Mouse (Mus musculus) myocyte (in vitro differentiated cells): ENCODE measurements around the gene Mocs2.

Experiments
- CEBPB ChIP-seq: IDR thresholded peaks from 2 replicates; pipeline ENCODE4 v1.6.1; 2011; ENCODE audit warnings: mild to moderate bottlenecking, moderate library complexity; ENCODE audit not compliant: poor library complexity, insufficient read depth, severe bottlenecking
- E2F4 ChIP-seq: IDR thresholded peaks from one replicate; pipeline ENCODE4 v1.6.1; 2011; ENCODE audit warnings: mild to moderate bottlenecking, control low read depth, moderate library complexity; ENCODE audit not compliant: insufficient read depth
- MAX ChIP-seq: IDR thresholded peaks from one replicate; pipeline ENCODE4 v1.6.1; 2011; ENCODE audit warnings: low read depth, mild to moderate bottlenecking, control low read depth
- MYOD1 ChIP-seq, 3 experiments: IDR thresholded peaks; one replicate each; pipeline ENCODE4 v1.6.1; 2011; ENCODE audit warnings: control low read depth in 2 of 3, low read depth in 2 of 3, mild to moderate bottlenecking in 2 of 3, moderate library complexity in 1 of 3; ENCODE audit not compliant: insufficient read length in 2 of 3, control insufficient read depth in 1 of 3
- MYOG ChIP-seq, 3 experiments: IDR thresholded peaks; one replicate each; pipeline ENCODE4 v1.6.1; 2011; ENCODE audit warnings: control low read depth in 2 of 3, low read depth in 2 of 3, mild to moderate bottlenecking in 2 of 3; ENCODE audit not compliant: insufficient read length in 2 of 3, control insufficient read depth in 1 of 3, insufficient read depth in 1 of 3
- POLR2A ChIP-seq: IDR thresholded peaks from one replicate; pipeline ENCODE4 v1.6.1; 2011; ENCODE audit warnings: low read depth, mild to moderate bottlenecking, control low read depth, moderate library complexity; ENCODE audit not compliant: insufficient read length
- POLR2AphosphoS2 ChIP-seq: IDR thresholded peaks from one replicate; pipeline ENCODE4 v1.6.1; 2011; ENCODE audit warnings: low read depth, control low read depth; ENCODE audit not compliant: insufficient read length
- REST ChIP-seq: IDR thresholded peaks from one replicate; pipeline ENCODE4 v1.6.1; 2011; ENCODE audit warnings: mild to moderate bottlenecking, control low read depth, moderate library complexity; ENCODE audit not compliant: insufficient read depth, insufficient read length
- SRF ChIP-seq: IDR thresholded peaks from one replicate; pipeline ENCODE4 v1.6.1; 2011; ENCODE audit warnings: low read depth; ENCODE audit not compliant: control insufficient read depth, insufficient read length
- TCF12 ChIP-seq: IDR thresholded peaks from one replicate; pipeline ENCODE4 v1.6.1; 2011; ENCODE audit warnings: mild to moderate bottlenecking, control low read depth; ENCODE audit not compliant: poor library complexity, insufficient read depth, severe bottlenecking
- USF1 ChIP-seq: IDR thresholded peaks from one replicate; pipeline ENCODE4 v1.6.1; 2011; ENCODE audit warnings: low read depth, mild to moderate bottlenecking, control low read depth, moderate library complexity

DNA sequence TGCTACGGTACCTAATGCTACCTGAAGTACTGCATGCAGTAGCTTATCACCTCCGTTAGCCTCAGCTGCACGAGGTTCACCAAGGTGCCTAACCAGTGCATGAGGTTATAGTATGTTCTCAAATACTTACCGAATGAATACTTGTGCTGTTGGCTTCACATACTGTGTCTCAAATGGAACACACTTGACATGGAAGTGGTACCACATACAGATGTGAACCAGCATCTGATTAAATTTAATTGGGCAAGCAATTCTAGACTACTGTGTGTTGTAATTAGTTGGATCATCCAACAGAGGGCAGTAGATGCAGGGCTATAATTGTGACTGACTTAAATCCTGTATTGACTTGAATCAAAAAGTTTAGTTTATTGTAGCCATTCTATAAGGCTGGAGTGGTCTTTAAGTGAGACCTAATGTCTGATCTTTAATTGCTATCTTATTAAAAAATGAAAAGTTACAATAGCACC is 13.4 kb downstream of the Mocs2 start:
- no peak for TF ChIP-seq POLR2A
- no peak for TF ChIP-seq POLR2AphosphoS2
- TF ChIP-seq CEBPB: no peak
- no peak for TF ChIP-seq MYOG (IDR thresholded peaks at IDR 0.05; ENCODE audit: control insufficient read depth in 1 of 3, insufficient read depth in 1 of 3, insufficient read length in 2 of 3, low read depth in 2 of 3)
- no peak for TF ChIP-seq USF1
- no peak for TF ChIP-seq REST
- TF ChIP-seq TCF12: no peak
- TF ChIP-seq MAX: no peak
- no peak for TF ChIP-seq MYOD1 (IDR thresholded peaks at IDR 0.05; ENCODE audit: control insufficient read depth in 1 of 3, insufficient read length in 2 of 3, low read depth in 2 of 3)
- no peak for TF ChIP-seq E2F4
- no peak for TF ChIP-seq SRF
